Mouse (Mus musculus) lung, embryonic 15.5 days (tissue): ENCODE measurements around the gene Dtx2. TPM values are rescaled to one million over a fixed set of nuclear protein-coding genes. Genes with fewer than 3 reads are reported as not detected.

Experiments
- ATAC-seq: fragments of 200-750 bp; cut with Nextera tagmentation; 2 replicates; pipeline ENCODE4 v1.8.0; 2017; ENCODE audit warnings: moderate number of reproducible peaks, borderline replicate concordance; ENCODE audit not compliant: low FRiP score, low TSS enrichment; ENCODE audit errors: extremely low read depth
- H3K27ac ChIP-seq: fragments of 300-500 bp; sonication (generic); 2 replicates; pipeline ENCODE4 v1.5.1; 2015; ENCODE audit warnings: moderate library complexity, mild to moderate bottlenecking, inconsistent platforms
- H3K27me3 ChIP-seq: fragments of 300-500 bp; sonication (generic); 2 replicates; pipeline ENCODE4 v1.6.1; 2015; ENCODE audit warnings: inconsistent platforms
- H3K36me3 ChIP-seq: fragments of 300-500 bp; sonication (generic); 2 replicates; pipeline ENCODE4 v1.6.1; 2015; ENCODE audit warnings: inconsistent platforms
- H3K4me1 ChIP-seq: fragments of 300-500 bp; sonication (generic); 2 replicates; pipeline ENCODE4 v1.6.1; 2015; ENCODE audit warnings: inconsistent platforms
- H3K4me2 ChIP-seq: fragments of 300-500 bp; sonication (generic); 2 replicates; pipeline ENCODE4 v1.6.1; 2015; ENCODE audit warnings: inconsistent platforms, mild to moderate bottlenecking, moderate library complexity
- H3K4me3 ChIP-seq: fragments of 300-500 bp; sonication (generic); 2 replicates; pipeline ENCODE4 v1.5.1; 2015; ENCODE audit warnings: mild to moderate bottlenecking, inconsistent platforms
- H3K9ac ChIP-seq: fragments of 300-500 bp; sonication (generic); 2 replicates; pipeline ENCODE4 v1.6.1; 2015; ENCODE audit warnings: inconsistent platforms
- H3K9me3 ChIP-seq: fragments of 300-500 bp; sonication (generic); 2 replicates; pipeline ENCODE4 v1.6.1; 2016; ENCODE audit warnings: inconsistent platforms
- WGBS: fragments of 180-500 bp; shearing (Covaris S2); methylation state at CpG from one replicate; pipeline ENCODE4 v1.1.7; 2015; 5-methylcytosine and 5-hydroxymethylcytosine counted together
- polyA plus RNA-seq: library from polyadenylated mRNA; unstranded; fragments of >200 nt; fragmentation: Nextera tagmentation; extraction: Ambion mirVana; gene quantifications from 2 replicates; pipeline ENCODE4 v1.2.1, GENCODE M21; 2015

The Dtx2 gene
- polyA plus RNA-seq, 1 experiment from 2014 or later, result 23.8 TPM

DNA sequence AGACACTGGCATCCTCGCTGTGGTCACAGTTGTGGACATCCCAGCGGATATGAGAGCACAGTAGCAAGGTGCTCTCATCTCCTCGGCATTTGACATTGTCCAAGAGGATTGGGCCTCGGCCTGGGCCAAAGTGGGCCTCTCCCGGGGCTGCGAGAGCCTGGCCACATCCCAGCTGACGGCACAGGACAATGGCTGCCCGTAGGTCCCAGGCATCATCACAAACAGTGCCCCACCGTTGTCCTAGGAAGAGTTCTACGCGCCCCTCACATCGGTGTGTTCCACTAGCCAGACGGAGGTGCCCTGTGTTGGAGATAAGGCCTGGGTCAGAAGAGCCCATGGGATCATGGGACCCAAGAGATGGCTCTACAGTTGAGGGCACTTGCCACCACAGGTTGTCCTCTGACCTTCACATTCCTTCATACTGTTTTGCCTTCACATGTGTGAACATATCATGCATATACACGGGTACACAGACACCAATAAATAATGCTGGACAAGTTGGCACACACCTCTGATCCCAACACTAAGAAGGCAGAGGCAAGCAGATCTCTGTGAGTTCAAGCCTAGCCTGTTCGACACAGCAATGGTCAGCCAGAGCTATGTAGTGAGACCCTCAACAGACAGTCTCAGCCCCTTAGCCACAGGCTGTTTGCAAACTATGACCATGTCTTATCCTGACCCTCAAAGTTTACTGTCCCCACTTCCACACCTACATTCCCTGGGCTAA lies 33.5 kb upstream of the Dtx2 start:
- Histone ChIP-seq H3K4me1 (peaks cover 24% of the 10 kb centered on the region), H3K27ac (peak overlapping the region; percentile 96), H3K27me3 (no peaks in the 10 kb centered on the region), H3K9ac (no peak overlapping the region), H3K9me3 (no peaks in the 10 kb centered on the region), H3K4me3 (no peak overlapping the region), H3K36me3 (no peaks in the 10 kb centered on the region), H3K4me2 (0 out of 2 replicates have a peak overlapping the region, but pooled peaks have one; percentile 98)
- no peak for ATAC-seq
- WGBS, result 94% methylated on average over 15 of the region's 15 CpGs

DNA sequence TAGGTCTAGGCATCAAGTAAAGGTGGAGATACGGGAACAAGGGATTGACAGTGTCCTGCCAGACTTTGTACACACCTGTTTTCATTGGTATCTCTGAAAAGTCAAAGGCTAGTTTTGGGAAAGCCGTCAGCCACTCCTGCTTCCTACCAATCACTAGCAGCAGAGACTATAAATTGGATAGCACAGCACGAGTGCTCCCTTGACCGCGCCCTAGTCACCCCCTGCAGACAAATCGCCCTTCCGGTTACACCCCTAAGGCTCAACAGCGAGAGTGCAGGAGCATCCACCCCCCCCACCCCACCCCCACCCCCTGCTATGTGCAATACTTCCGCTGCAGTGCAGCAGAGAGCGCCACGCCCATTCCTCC lies 32.5 kb upstream of the Dtx2 start:
- Histone ChIP-seq H3K27me3 (no peaks in the 10 kb centered on the region), H3K27ac (peak overlapping the region; percentile 96), H3K4me3 (peak overlapping the region; percentile 60), H3K4me1 (peaks cover 18% of the 10 kb centered on the region), H3K9me3 (no peaks in the 10 kb centered on the region), H3K4me2 (peak overlapping the region; percentile 98), H3K36me3 (no peaks in the 10 kb centered on the region), H3K9ac (0 out of 2 replicates have a peak overlapping the region, but pooled peaks have one; percentile 14)
- peak; percentile 76; the same call in 1 of the 2 replicates for ATAC-seq
- under 1% methylated on average over 11 of the region's 11 CpGs for WGBS

DNA sequence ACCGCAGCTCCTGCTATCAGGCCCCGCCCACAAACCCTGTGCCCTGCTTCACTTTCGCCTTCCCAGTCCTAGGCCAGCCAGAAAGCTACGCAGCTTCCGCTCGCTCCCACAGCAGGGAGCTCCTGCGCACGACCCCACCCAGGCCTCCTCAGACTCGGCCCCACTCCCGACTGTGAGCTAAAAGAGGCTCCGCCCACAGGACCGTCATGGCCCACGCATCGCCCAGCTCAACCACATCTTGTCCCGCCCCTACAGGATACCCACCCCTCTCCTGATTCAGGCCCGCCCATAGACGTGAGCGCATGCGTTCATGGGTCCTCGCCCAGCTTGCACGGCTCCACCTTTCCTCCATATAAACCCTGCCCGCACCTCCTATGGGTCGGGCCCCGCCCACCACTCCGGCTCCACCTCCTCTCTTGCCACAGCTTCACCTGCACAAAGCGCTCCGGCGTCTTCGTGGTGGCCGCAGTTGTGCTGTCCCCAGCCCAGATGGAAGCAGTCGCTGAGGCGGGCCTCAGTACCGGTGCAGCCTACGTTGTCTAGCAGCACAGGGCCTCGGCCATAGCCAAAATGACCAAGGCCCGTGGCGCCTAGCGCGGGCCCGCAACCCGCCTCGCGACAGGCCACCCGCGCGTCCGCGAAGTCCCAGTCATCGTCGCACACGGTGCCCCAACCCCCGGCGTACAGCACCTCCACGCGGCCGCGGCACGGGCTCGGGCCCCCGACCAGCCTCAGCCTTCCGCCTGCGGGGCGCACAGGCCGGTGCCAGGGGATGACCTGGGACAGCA lies 31.9 kb upstream of the Dtx2 start:
- H3K4me1 ChIP-seq, result peaks cover 16% of the 10 kb centered on the region
- no peaks in the 10 kb centered on the region for H3K27me3 ChIP-seq
- no peaks in the 10 kb centered on the region for H3K9me3 ChIP-seq
- H3K36me3 ChIP-seq, result no peaks in the 10 kb centered on the region
- peak; percentile 95 for ATAC-seq
- H3K4me2 ChIP-seq, result peak overlapping the region; percentile 98
- peak overlapping the region; percentile 88 for H3K9ac ChIP-seq
- H3K4me3 ChIP-seq, result peak overlapping the region; percentile 60
- peak overlapping the region; percentile 96 for H3K27ac ChIP-seq
- under 1% methylated on average over 64 of the region's 64 CpGs for WGBS

DNA sequence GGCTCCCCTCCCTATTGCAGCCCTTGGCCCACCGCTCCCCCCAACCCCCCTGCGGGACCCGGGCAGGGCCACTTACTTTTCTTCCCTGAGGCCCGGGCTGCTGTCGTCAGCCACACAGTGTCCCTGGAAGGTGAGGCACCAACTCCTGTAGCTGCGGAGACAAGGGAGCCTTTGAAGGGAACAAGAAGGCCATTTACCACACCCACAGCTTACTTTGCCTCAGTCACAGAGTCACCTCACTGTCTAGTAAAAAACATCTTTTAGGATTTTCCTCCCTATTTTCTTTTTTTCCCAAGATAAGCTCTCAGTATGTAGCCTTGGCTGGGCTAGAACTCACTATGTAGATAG lies 31.3 kb upstream of the Dtx2 start:
- H3K4me1 ChIP-seq, result peaks cover 16% of the 10 kb centered on the region
- H3K4me3 ChIP-seq, result peak overlapping the region; percentile 60
- H3K4me2 ChIP-seq, result peak overlapping the region; percentile 98
- peak overlapping the region; percentile 96 for H3K27ac ChIP-seq
- ATAC-seq, result no peak
- peak overlapping the region; percentile 88 for H3K9ac ChIP-seq
- H3K27me3 ChIP-seq, result no peaks in the 10 kb centered on the region
- H3K9me3 ChIP-seq, result no peaks in the 10 kb centered on the region
- H3K36me3 ChIP-seq, result no peaks in the 10 kb centered on the region
- WGBS, result 9% methylated on average over 6 of the region's 6 CpGs

DNA sequence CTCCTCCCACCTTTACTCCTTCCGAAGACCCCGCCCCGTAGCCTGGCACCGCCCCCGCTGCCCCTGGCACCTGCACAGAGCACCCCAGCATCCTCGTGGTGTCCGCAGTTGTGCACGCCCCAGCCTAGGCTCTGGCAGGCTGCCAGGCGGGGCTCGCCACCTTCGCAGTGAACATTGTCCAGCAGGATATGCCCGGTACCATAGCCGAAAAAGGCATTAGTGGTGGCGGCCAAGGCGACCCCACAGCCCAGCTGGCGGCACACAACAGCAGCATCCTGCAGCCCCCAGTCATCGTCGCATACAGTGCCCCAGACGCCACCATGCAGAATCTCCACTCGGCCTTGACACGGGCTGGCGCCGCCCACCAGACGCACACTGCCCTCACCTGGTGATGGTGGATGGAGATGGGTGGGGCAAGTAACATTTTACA lies 29.1 kb upstream of the Dtx2 start:
- Histone ChIP-seq H3K4me1 (peaks cover 16% of the 10 kb centered on the region), H3K36me3 (no peaks in the 10 kb centered on the region), H3K9ac (no peak overlapping the region), H3K4me2 (peak overlapping the region; percentile 58), H3K27me3 (no peaks in the 10 kb centered on the region), H3K9me3 (no peaks in the 10 kb centered on the region), H3K4me3 (peak overlapping the region; percentile 28), H3K27ac (peak overlapping the region; percentile 68)
- 6% methylated on average over 24 of the region's 24 CpGs for WGBS
- ATAC-seq, result no peak

DNA sequence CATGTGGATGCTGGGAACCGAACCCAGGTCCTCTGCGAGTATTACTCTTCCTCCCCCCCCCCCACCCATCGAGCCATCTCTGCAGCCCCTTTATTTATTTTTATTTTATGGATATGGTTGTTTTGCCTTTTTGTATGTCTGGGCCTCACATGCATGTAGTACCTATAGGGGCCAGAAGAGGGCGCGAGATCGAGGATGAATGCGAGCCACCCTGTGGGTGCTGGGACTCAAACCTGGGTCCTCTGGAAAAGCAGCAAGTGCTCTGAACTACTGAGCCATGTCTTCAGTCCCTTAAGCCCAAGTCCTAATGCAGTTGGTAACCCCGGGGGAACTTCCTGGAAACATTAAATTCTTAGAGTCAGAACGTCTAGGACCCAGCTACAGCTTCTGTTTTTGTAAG lies 27.7 kb upstream of the Dtx2 start:
- no peak for ATAC-seq
- no peak overlapping the region for H3K27ac ChIP-seq
- 54% methylated on average over 9 of the region's 9 CpGs for WGBS

DNA sequence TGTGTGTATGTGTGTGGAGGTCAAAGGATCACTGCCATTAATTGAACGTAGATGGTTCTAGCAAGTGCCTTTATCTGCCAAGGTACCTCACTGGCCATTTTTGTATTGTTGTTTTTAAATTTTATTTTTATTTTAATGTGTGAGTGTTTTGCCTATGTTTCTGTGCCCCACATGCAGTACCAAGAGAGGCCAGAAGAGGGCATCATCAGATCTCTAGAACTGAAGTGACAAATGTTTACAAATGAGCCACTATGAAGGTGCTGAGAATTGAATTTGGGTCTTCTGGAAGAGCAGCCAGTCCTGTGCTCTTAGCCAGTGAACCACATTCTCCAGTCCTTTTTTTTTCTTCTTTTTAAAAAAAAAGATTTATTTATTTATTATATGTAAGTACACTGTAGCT lies 25.8 kb upstream of the Dtx2 start:
- WGBS, result 62% methylated on average over 1 of the region's 1 CpGs
- Histone ChIP-seq H3K4me2 (no peak overlapping the region), H3K9me3 (no peaks in the 10 kb centered on the region), H3K27ac (no peak overlapping the region), H3K9ac (no peak overlapping the region), H3K4me3 (no peak overlapping the region), H3K4me1 (peaks cover 5% of the 10 kb centered on the region), H3K36me3 (no peaks in the 10 kb centered on the region), H3K27me3 (no peaks in the 10 kb centered on the region)
- no peak for ATAC-seq

More for the DNA sequence above, 27.7 kb upstream of the Dtx2 start:
- Histone ChIP-seq H3K9me3 (no peaks in the 10 kb centered on the region), H3K4me2 (no peak overlapping the region), H3K27me3 (no peaks in the 10 kb centered on the region), H3K4me1 (peaks cover 11% of the 10 kb centered on the region), H3K9ac (no peak overlapping the region), H3K36me3 (no peaks in the 10 kb centered on the region), H3K4me3 (no peak overlapping the region)

DNA sequence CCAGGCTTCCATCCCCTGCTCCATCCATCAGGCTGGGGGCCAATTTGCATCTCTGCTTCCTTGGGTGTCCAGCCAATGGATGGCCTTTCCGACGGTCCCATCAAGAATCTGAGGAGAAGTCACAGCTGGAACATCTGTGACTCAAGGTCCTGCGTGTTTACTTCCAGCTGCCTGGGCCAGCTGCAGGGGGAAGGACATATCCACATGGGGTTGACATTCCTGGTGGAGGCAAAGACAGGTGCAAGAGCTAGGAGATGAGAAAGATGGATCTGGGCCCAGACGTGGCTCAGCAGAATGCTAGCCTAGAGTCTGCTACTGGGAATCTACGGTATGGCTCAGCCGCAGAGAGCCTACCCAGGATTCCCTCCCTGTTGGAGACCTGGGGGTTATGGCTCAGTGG lies 24.4 kb upstream of the Dtx2 start:
- 67% methylated on average over 6 of the region's 6 CpGs for whole genome bisulfite sequencing
- ATAC-seq, result no peak

DNA sequence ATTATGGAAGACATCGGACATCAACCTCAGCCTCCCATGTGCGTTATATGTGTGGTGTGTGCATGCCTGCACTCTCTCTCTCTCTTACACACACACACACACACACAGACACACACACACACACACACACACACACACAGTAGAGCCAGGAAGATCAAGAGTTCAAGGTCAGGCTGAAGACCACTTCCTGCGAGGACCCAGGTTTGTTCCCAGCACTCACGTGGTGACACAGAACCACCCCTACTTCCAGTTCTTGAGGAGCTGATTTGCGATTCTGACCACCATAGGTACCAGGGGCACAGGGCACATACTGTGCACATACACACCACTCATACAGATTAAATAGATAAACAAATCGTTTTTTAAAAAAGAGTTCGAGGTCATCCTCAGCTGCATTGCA lies 22.7 kb upstream of the Dtx2 start:
- Histone ChIP-seq H3K4me2 (no peak overlapping the region), H3K27me3 (no peaks in the 10 kb centered on the region), H3K4me1 (no peaks in the 10 kb centered on the region), H3K36me3 (no peaks in the 10 kb centered on the region), H3K9ac (no peak overlapping the region), H3K9me3 (no peaks in the 10 kb centered on the region), H3K4me3 (no peak overlapping the region), H3K27ac (no peak overlapping the region)
- WGBS, result 79% methylated on average over 7 of the region's 7 CpGs
- ATAC-seq, result no peak

More for the DNA sequence above, 24.4 kb upstream of the Dtx2 start:
- no peaks in the 10 kb centered on the region for H3K9me3 ChIP-seq
- H3K4me1 ChIP-seq, result peaks cover 5% of the 10 kb centered on the region
- no peak overlapping the region for H3K27ac ChIP-seq
- H3K4me3 ChIP-seq, result no peak overlapping the region
- H3K9ac ChIP-seq, result no peak overlapping the region
- H3K36me3 ChIP-seq, result no peaks in the 10 kb centered on the region
- H3K4me2 ChIP-seq, result no peak overlapping the region
- H3K27me3 ChIP-seq, result no peaks in the 10 kb centered on the region

DNA sequence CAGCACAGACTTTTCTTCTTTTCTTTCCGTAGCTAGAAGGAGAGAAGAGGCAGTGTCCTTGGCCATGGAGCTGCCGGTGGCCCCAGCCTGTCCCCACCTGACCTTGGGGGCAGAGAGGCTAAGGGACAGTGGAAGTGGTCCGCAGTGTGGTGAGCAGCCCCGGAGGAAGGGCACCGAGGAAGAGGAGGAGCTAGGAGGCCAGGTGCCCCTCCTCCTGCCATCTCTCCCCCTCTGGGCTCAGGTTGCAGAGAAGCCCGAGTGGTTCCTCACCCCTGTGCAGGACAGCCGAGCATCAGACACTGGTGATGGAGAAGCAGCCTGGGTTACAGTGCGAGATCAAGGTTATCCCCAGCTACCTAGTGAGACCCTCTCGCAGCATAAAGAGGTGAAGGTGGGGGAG lies 20.2 kb upstream of the Dtx2 start, which contains the start of gene Ssc4d:
Gene Ssc4d (minus strand): TSS at position 167 of the 400 bp plus-strand sequence.
- Histone ChIP-seq H3K4me1 (no peaks in the 10 kb centered on the region), H3K27me3 (no peaks in the 10 kb centered on the region), H3K4me2 (peak within 1 kb of the TSS; percentile 24; the same call in 1 of the 2 replicates), H3K4me3 (peak within 1 kb of the TSS; percentile 17), H3K27ac (no peak within 1 kb of the TSS), H3K36me3 (no peaks in the 10 kb centered on the region), H3K9me3 (no peaks in the 10 kb centered on the region), H3K9ac (no peak within 1 kb of the TSS)
- no peak for ATAC-seq
- 14% methylated on average over 9 of the region's 9 CpGs for WGBS

DNA sequence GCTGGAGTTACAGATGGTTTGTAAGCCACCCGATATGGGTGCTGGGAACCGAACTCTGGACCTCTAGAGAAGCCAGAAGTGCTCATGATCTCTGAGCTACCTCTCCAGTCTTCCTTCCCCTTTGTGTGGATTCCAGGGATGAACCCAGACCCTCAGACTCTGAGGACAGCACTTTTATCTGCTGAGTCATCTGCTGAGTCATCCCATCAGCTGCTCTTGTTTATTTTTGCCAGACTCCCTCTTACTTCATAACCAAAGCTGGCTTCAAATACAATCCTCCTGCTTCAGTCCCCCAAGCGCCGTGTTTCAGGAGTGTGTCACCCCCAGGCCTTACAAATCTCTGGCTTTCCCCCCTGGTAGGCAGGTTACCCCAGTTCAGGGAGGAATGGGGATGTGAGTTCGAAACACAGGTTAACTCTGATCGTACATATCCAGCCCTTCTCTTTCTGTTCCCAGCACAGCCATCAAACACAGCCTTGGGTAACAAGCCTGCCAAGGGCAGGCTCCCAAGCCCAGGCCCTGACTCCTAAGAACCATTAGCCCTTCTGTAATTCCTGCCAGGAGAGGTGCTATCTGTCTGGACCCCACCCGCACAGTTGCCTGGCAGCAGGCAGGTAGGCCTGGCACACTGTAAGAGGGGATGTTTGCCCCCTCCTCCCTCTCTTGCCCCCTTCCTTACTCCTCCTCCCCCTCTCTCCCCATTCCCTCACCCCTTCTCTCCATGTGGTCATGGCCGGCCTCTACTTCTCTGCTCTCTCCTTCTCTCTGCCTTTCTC lies 18.5 kb upstream of the Dtx2 start:
- H3K4me3 ChIP-seq, result no peak overlapping the region
- no peak overlapping the region for H3K4me2 ChIP-seq
- WGBS, result 86% methylated on average over 7 of the region's 8 CpGs
- H3K36me3 ChIP-seq, result no peaks in the 10 kb centered on the region
- no peaks in the 10 kb centered on the region for H3K4me1 ChIP-seq
- no peaks in the 10 kb centered on the region for H3K9me3 ChIP-seq
- H3K27me3 ChIP-seq, result no peaks in the 10 kb centered on the region
- H3K27ac ChIP-seq, result no peak overlapping the region
- H3K9ac ChIP-seq, result no peak overlapping the region
- ATAC-seq, result no peak
